Comparison of ENCODE assay signal across 20 mouse cellular contexts in the genomic region with DNA sequence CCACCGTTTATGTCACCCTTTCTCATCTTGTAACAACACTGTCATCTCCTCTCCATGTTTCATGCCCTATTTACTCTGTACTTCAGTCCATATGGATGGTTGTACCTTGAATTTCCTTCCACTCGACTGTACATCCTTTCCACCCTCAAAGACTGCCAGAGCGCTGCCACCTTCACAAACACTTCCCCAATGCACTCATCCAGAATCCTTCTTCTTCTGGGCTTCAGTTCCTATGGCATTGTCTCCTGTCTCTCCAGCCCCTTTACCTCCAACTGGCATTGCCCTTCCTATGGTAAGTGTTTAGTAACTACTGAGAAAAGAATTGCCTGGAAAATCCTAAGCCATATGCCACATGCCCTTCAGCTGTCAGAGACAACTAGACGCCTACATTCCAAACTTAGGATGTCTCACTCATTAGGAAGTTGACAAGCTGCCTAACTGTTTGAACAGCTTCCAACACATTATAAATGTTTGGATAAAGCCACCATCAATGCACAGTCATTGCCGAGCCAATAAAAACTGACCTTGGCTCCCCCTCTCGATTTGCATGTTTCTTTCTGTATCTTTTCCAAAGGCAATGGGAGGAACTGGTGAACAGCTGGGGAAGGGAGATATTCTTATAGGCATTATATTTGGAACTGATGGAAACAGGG.
DNase-seq lines count a peak whose midpoint lies in the region; ATAC-seq and TF ChIP-seq lines count a peak whose summit lies in the region.
"Had no signal": no experiment of that assay in that cellular context is flagged by ENCODE, and none has a peak within 500 bp of the region (broad histone marks: within the 10 kb centered on the region; RNA-seq: fewer than 3 reads in every experiment).

No protein-coding gene starts in this region.

- no peaks in the 10 kb centered on the region for H3K4me1 ChIP-seq in forebrain, postnatal 0 days (ENCODE audit: insufficient read depth)
- peaks cover 3% of the 10 kb centered on the region for H3K4me1 ChIP-seq in forebrain, embryonic 16.5 days (replicated peaks; ENCODE audit: control insufficient read depth, insufficient read depth, low read length)
- H3K4me1 ChIP-seq in lung, embryonic 14.5 days (ENCODE audit: insufficient read depth): no peaks in the 10 kb centered on the region
- no peaks in the 10 kb centered on the region for H3K4me1 ChIP-seq in intestine, embryonic 16.5 days (ENCODE audit: control insufficient read depth, insufficient read depth, low read length)
- H3K4me1 ChIP-seq: forebrain, embryonic 13.5 days; heart, embryonic 10.5 days; limb, embryonic 10.5 days; liver, embryonic 12.5 days; megakaryocyte, embryonic 14.5 days had no signal

- H3K9ac ChIP-seq in forebrain, postnatal 0 days: no peak overlapping the region
- H3K9ac ChIP-seq in forebrain, embryonic 16.5 days (replicated peaks; ENCODE audit: low read depth, low read length): no peak overlapping the region
- H3K9ac ChIP-seq in lung, embryonic 14.5 days: no peak overlapping the region
- H3K9ac ChIP-seq in intestine, embryonic 16.5 days (ENCODE audit: low read depth, low read length): no peak overlapping the region
- H3K9ac ChIP-seq: forebrain, embryonic 13.5 days; liver, embryonic 12.5 days had no signal

- no peak for ATAC-seq in forebrain, postnatal 0 days
- ATAC-seq in forebrain, embryonic 16.5 days: no peak
- ATAC-seq in lung, embryonic 14.5 days (ENCODE audit: insufficient read depth): peak; percentile 87
- no peak for ATAC-seq in intestine, embryonic 16.5 days
- ATAC-seq: forebrain, embryonic 13.5 days; hindbrain, embryonic 16.5 days; liver, embryonic 12.5 days; Patski had no signal

- H3K27me3 ChIP-seq in forebrain, postnatal 0 days (ENCODE audit: insufficient read depth, low read length): no peaks in the 10 kb centered on the region
- no peaks in the 10 kb centered on the region for H3K27me3 ChIP-seq in forebrain, embryonic 16.5 days (replicated peaks; ENCODE audit: control insufficient read depth, insufficient read depth, low read length)
- H3K27me3 ChIP-seq in lung, embryonic 14.5 days (ENCODE audit: insufficient read depth, low read length): no peaks in the 10 kb centered on the region
- no peaks in the 10 kb centered on the region for H3K27me3 ChIP-seq in intestine, embryonic 16.5 days (replicated peaks; ENCODE audit: control insufficient read depth, insufficient read depth, low read length)
- H3K27me3 ChIP-seq: forebrain, embryonic 13.5 days; liver, embryonic 12.5 days; megakaryocyte, embryonic 14.5 days had no signal

- 65% methylated on average over 6 of the region's 6 CpGs for WGBS in forebrain, postnatal 0 days
- whole genome bisulfite sequencing in forebrain, embryonic 16.5 days: 59% methylated on average over 6 of the region's 6 CpGs
- 47% methylated on average over 6 of the region's 6 CpGs for WGBS in lung, embryonic 14.5 days
- WGBS in intestine, embryonic 16.5 days: 70% methylated on average over 6 of the region's 6 CpGs

- H3K4me2 ChIP-seq in forebrain, postnatal 0 days (ENCODE audit: low read depth): no peak overlapping the region
- no peak overlapping the region for H3K4me2 ChIP-seq in forebrain, embryonic 16.5 days (ENCODE audit: low read length)
- no peak overlapping the region for H3K4me2 ChIP-seq in lung, embryonic 14.5 days
- H3K4me2 ChIP-seq in intestine, embryonic 16.5 days (ENCODE audit: low read depth, low read length): no peak overlapping the region
- H3K4me2 ChIP-seq: forebrain, embryonic 13.5 days; liver, embryonic 12.5 days had no signal

- H3K9me3 ChIP-seq in forebrain, postnatal 0 days (ENCODE audit: low read length): no peaks in the 10 kb centered on the region
- H3K9me3 ChIP-seq in forebrain, embryonic 16.5 days (ENCODE audit: control insufficient read depth, low read length): no peaks in the 10 kb centered on the region
- H3K9me3 ChIP-seq in lung, embryonic 14.5 days (ENCODE audit: low read depth, low read length): no peaks in the 10 kb centered on the region
- no peaks in the 10 kb centered on the region for H3K9me3 ChIP-seq in intestine, embryonic 16.5 days (ENCODE audit: control insufficient read depth, low read length)
- H3K9me3 ChIP-seq: forebrain, embryonic 13.5 days; heart, embryonic 10.5 days; limb, embryonic 10.5 days; liver, embryonic 12.5 days; megakaryocyte, embryonic 14.5 days had no signal

- TF ChIP-seq CTCF in forebrain, postnatal 0 days (IDR thresholded peaks at IDR 0.05; ENCODE audit: low read depth): no peak
- TF ChIP-seq CTCF in lung, embryonic 14.5 days (IDR thresholded peaks at IDR 0.05; ENCODE audit: low read depth): no peak

- DNase-seq in forebrain, postnatal 0 days: peak; percentile 45
- DNase-seq in lung, embryonic 14.5 days: peak; percentile 92
- DNase-seq in lung, postnatal 25 days (ENCODE audit: low spot score): no peak
- DNase-seq in cerebellum, adult 8-10 months: peak; percentile 47
- peak; percentile 40 for DNase-seq in layer of hippocampus, adult 9-10 months (ENCODE audit: low spot score)
- DNase-seq in urinary bladder, adult 18-20 months (ENCODE audit: low spot score in 2 of 2): no peak
- DNase-seq: B cell, adult 2 months; gastrocnemius, postnatal 14 days; heart, postnatal 14 days; retina, postnatal 1 day; thymus, adult 2 months had no signal

- no peaks in the 10 kb centered on the region for H3K36me3 ChIP-seq in forebrain, postnatal 0 days (ENCODE audit: insufficient read depth)
- H3K36me3 ChIP-seq in forebrain, embryonic 16.5 days (ENCODE audit: control insufficient read depth, insufficient read depth): no peaks in the 10 kb centered on the region
- H3K36me3 ChIP-seq in lung, embryonic 14.5 days (ENCODE audit: insufficient read depth): no peaks in the 10 kb centered on the region
- H3K36me3 ChIP-seq in intestine, embryonic 16.5 days (ENCODE audit: control insufficient read depth, insufficient read depth, low read length): no peaks in the 10 kb centered on the region
- H3K36me3 ChIP-seq: heart, embryonic 10.5 days; limb, embryonic 10.5 days; liver, embryonic 12.5 days had no signal

- H3K27ac ChIP-seq in forebrain, postnatal 0 days (ENCODE audit: low read depth, low read length): no peak overlapping the region
- no peak overlapping the region for H3K27ac ChIP-seq in forebrain, embryonic 16.5 days (ENCODE audit: low read length)
- no peak overlapping the region for H3K27ac ChIP-seq in lung, embryonic 14.5 days (ENCODE audit: low read depth)
- no peak overlapping the region for H3K27ac ChIP-seq in intestine, embryonic 16.5 days (ENCODE audit: low read length)
- H3K27ac ChIP-seq: forebrain, embryonic 13.5 days; heart, embryonic 10.5 days; limb, embryonic 10.5 days; liver, embryonic 12.5 days had no signal

- H3K4me3 ChIP-seq in forebrain, postnatal 0 days (ENCODE audit: low read depth, low read length): no peak overlapping the region
- H3K4me3 ChIP-seq in forebrain, embryonic 16.5 days (replicated peaks; ENCODE audit: low read length): no peak overlapping the region
- no peak overlapping the region for H3K4me3 ChIP-seq in lung, embryonic 14.5 days (ENCODE audit: low read depth, low read length)
- H3K4me3 ChIP-seq in intestine, embryonic 16.5 days (ENCODE audit: low read length): no peak overlapping the region
- H3K4me3 ChIP-seq: forebrain, embryonic 13.5 days; heart, embryonic 10.5 days; limb, embryonic 10.5 days; liver, embryonic 12.5 days; megakaryocyte, embryonic 14.5 days had no signal

Comparison
In these comparisons a context has a peak if more than half of its experiments do, and no peak if none do; other contexts are left out.
1. DNase-seq: peak in forebrain, postnatal 0 days (single experiment), lung, embryonic 14.5 days (single experiment), cerebellum, adult 8-10 months (single experiment) and layer of hippocampus, adult 9-10 months (single experiment); none in lung, postnatal 25 days (single experiment) and urinary bladder, adult 18-20 months (0 of 2).